8 mouse cellular contexts compared by ENCODE assay signal in the genomic region with DNA sequence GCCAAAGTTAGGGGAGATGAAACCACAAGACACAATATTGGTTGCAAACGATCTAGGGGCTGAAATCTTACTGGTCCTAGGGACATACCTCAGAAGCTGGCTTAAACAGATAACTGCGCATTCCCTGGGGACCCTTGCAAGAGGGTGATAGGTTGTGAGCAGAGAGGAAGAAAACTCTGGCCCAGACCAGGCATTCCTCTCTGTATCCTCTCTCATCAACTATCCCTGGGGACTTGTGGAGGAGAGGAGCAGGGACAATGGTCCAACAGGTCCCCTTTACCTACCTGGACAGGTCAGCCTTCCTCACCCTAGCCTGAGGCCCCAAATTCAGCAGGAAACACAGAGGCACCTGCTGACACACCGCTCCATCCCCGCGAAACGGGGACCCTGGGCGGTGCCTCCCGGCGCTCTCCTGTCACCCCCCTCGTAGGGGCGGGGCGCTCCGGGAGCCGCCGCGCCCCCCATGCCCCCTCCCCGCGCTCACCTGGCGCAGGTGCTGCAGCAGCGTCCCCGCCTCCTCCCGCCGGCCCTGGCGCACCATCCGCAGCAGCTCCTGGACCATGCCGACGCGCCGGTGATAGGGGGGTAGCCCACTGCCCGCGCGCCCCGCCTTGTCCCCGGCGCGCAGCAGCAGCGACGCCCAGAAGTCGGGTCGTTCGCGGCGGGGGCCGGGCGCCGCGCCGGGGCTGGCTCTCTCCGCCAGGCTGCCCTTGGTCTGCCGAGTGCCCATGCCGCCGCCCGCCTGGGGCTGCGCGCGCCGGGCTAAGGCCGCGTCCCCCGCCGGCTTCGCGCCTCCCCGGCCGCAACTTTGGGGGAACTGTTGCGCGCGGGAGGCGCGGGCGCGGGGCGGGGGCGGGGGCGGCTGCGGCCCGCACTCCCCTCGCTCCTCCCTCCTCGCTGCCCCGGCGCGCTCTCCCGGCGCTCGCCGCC. TPM values are rescaled to one million over a fixed set of nuclear protein-coding genes. Genes with fewer than 3 reads are reported as not detected.
A peak's percentile ranks its signal among the peaks of the same experiment; 100 is the strongest.
DNase-seq lines count a peak whose midpoint lies in the region; ATAC-seq and TF ChIP-seq lines count a peak whose summit lies in the region.

Gene Lrrc75a (minus strand): TSS at position 863 of the 930 bp plus-strand sequence.

- peak within 1 kb of the TSS; percentile 86 for H3K27ac ChIP-seq in bone marrow macrophage, adult 2 months (ENCODE audit: insufficient read depth, low read depth, low read length)
- peak within 1 kb of the TSS; percentile 65; the same call in 1 of the 2 replicates for H3K27ac ChIP-seq in forebrain, embryonic 14.5 days (ENCODE audit: low read depth, low read length)
- peak within 1 kb of the TSS; percentile 66 for H3K27ac ChIP-seq in liver, embryonic 15.5 days (replicated peaks)

- H3K4me1 ChIP-seq in bone marrow macrophage, adult 2 months (ENCODE audit: control insufficient read depth, insufficient read depth, low read length) = peaks cover 52% of the 10 kb centered on the region
- H3K4me1 ChIP-seq in forebrain, embryonic 14.5 days (ENCODE audit: control insufficient read depth, insufficient read depth, low read length) = peaks cover 32% of the 10 kb centered on the region
- H3K4me1 ChIP-seq in liver, embryonic 15.5 days (replicated peaks) = peaks cover 57% of the 10 kb centered on the region

- no peaks in the 10 kb centered on the region for H3K9me3 ChIP-seq in forebrain, embryonic 14.5 days (replicated peaks; ENCODE audit: control insufficient read depth, low read length)
- H3K9me3 ChIP-seq in liver, embryonic 15.5 days (replicated peaks) = no peaks in the 10 kb centered on the region

- no peaks in the 10 kb centered on the region for H3K27me3 ChIP-seq in forebrain, embryonic 14.5 days (replicated peaks; ENCODE audit: control insufficient read depth, insufficient read depth, low read length)
- H3K27me3 ChIP-seq in liver, embryonic 15.5 days = peaks cover 13% of the 10 kb centered on the region

- TF ChIP-seq POLR2A in bone marrow macrophage, adult 2 months (IDR thresholded peaks at IDR 0.05; ENCODE audit: borderline replicate concordance, low read depth, low read length) = no peak

- peak within 1 kb of the TSS; percentile 83 for H3K9ac ChIP-seq in forebrain, embryonic 14.5 days (ENCODE audit: low read length)
- H3K9ac ChIP-seq in liver, embryonic 15.5 days = peak within 1 kb of the TSS; percentile 69

- peak; percentile 68 for ATAC-seq in forebrain, embryonic 14.5 days
- peak; percentile 38 for ATAC-seq in liver, embryonic 15.5 days (ENCODE audit: insufficient read depth)

- TF ChIP-seq CTCF in bone marrow macrophage, adult 2 months (IDR thresholded peaks at IDR 0.05; ENCODE audit: low read depth, low read length) = no peak

- 1% methylated on average over 64 of the region's 86 CpGs for WGBS in forebrain, embryonic 14.5 days
- under 1% methylated on average over 74 of the region's 86 CpGs for WGBS in liver, embryonic 15.5 days (ENCODE audit: insufficient replicate concordance)

- peak within 1 kb of the TSS; percentile 79 for H3K4me3 ChIP-seq in bone marrow macrophage, adult 2 months (ENCODE audit: insufficient read depth, low read length)
- peak within 1 kb of the TSS; percentile 74 for H3K4me3 ChIP-seq in forebrain, embryonic 14.5 days (ENCODE audit: low read depth, low read length)
- H3K4me3 ChIP-seq in liver, embryonic 15.5 days (replicated peaks) = peak within 1 kb of the TSS; percentile 72

- peak; percentile 55 for DNase-seq in right cerebral cortex, postnatal 25 days
- DNase-seq in right cerebral cortex, postnatal 36 days (ENCODE audit: low spot score in 2 of 2) = no peak
- peak; percentile 41 for DNase-seq in forebrain, embryonic 14.5 days (ENCODE audit: low spot score)
- DNase-seq in kidney, adult 18-20 months = peak; percentile 55
- DNase-seq in retina, embryonic 14.5 days (ENCODE audit: low spot score) = peak; percentile 68
- no peak for DNase-seq in layer of hippocampus, adult 18-20 months (ENCODE audit: low spot score in 2 of 2)

- H3K36me3 ChIP-seq in forebrain, embryonic 14.5 days (ENCODE audit: control insufficient read depth, insufficient read depth, low read length) = no peaks in the 10 kb centered on the region
- H3K36me3 ChIP-seq in liver, embryonic 15.5 days (replicated peaks) = no peaks in the 10 kb centered on the region

- H3K4me2 ChIP-seq in forebrain, embryonic 14.5 days (ENCODE audit: low read length) = peak within 1 kb of the TSS; percentile 98
- H3K4me2 ChIP-seq in liver, embryonic 15.5 days = peak within 1 kb of the TSS; percentile 99

RNA-seq across cellular contexts. Expression of gene Lrrc75a, which starts in this region (rescaled TPM):
- polyA plus RNA-seq in bone marrow macrophage, adult 2 months (2012; ENCODE audit: insufficient read depth, insufficient read length, missing spikeins) = 10.0 and 10.1 TPM in 2 replicates
- polyA plus RNA-seq in forebrain, embryonic 14.5 days (2014; fragmentation: Nextera tagmentation; extraction: Ambion mirVana) = 9.6 and 9.9 TPM in 2 replicates
- polyA plus RNA-seq in liver, embryonic 15.5 days (2015; fragmentation: Nextera tagmentation; extraction: Ambion mirVana) = 1.7 and 2.0 TPM in 2 replicates
- total RNA-seq in layer of hippocampus, adult 18-20 months (2021) = 1 to 10 TPM; 8.5 to 8.7 TPM

Comparison
In these comparisons a context has a peak if more than half of its experiments do, and no peak if none do; other contexts are left out.
1. DNase-seq: peak in right cerebral cortex, postnatal 25 days (single experiment), forebrain, embryonic 14.5 days (single experiment), kidney, adult 18-20 months (single experiment) and retina, embryonic 14.5 days (single experiment); none in right cerebral cortex, postnatal 36 days (0 of 2) and layer of hippocampus, adult 18-20 months (0 of 2).
2. Peak in every context shown above with its lines, with median percentiles within 50 percentile points of each other: H3K27ac ChIP-seq and H3K4me3 ChIP-seq.